Mouse (Mus musculus): ENCODE results near the gene Dlec1.

DNA sequence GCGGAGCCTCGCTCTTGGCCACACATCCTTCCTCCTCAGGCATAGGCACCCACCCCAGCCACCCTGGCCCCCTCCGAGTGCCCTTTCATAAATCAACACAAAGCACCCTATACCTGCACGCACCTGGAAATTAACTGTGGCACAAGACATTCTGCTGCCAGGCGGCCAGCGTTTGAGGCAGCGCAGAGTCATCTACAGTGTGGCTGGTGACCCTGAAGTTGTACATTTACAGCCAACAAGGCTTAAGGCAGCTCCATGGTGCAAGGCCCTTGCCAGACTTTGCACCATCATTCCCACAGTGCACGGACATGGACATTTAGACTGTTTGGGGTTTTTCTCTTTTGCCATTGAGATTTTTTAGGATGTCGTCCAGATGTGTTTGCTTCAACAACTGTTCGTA lies 41.6 kb upstream of the Dlec1 start:
- TF ChIP-seq CTCF (IDR thresholded peaks at IDR 0.05; ENCODE audit: borderline replicate concordance, insufficient read depth, low read length) (no peak), POLR2A (IDR thresholded peaks at IDR 0.05; ENCODE audit: low read depth, low read length) (no peak)
